Mouse (Mus musculus) layer of hippocampus, postnatal 14 days (tissue): ENCODE measurements around the gene Fam90a1a. TPM values are rescaled to one million over a fixed set of nuclear protein-coding genes. Genes with fewer than 3 reads are reported as not detected.

Experiments
- total RNA-seq, 2 experiments: library from RNA; stranded (reverse); gene quantifications; 2 replicates each; pipeline ENCODE4 v1.2.3; 2021

The Fam90a1a gene
- total RNA-seq, 2 experiments from 2014 or later = not detected

Other genes with a start within 250 kb of the Fam90a1a start
- not detected for gene Defa24, start 224.2 kb upstream of the Fam90a1a start, total RNA-seq
- gene Defb50, start 135.2 kb upstream of the Fam90a1a start, total RNA-seq = not detected
- not detected for gene Defb2, start 118.8 kb upstream of the Fam90a1a start, total RNA-seq
- gene Defb10, start 99.8 kb upstream of the Fam90a1a start, total RNA-seq = not detected
- gene Defb9, start 73.3 kb upstream of the Fam90a1a start, total RNA-seq = not detected
- 1 to 10 TPM in 1 of 2 experiments, not detected in 1; 6.9 TPM for gene Defb11, start 52.3 kb upstream of the Fam90a1a start, total RNA-seq
- gene Defb15, start 26.0 kb upstream of the Fam90a1a start, total RNA-seq = not detected
- gene Defb35, start 20.4 kb upstream of the Fam90a1a start, total RNA-seq = not detected
- gene Defb13, start 12.0 kb upstream of the Fam90a1a start, total RNA-seq = not detected
- not detected for gene Ccdc70, start 11.1 kb downstream of the Fam90a1a start, total RNA-seq
- gene Atp7b, start 101.6 kb downstream of the Fam90a1a start, total RNA-seq = 1 to 10 TPM; 4.7 to 5.0 TPM
- gene Alg11, start 102.0 kb downstream of the Fam90a1a start, total RNA-seq = 10 to 100 TPM; 28.4 to 34.9 TPM
- 1 to 10 TPM in 1 of 2 experiments, under 1 TPM in 1; 0.81 to 1.2 TPM for gene Nek5, start 166.3 kb downstream of the Fam90a1a start, total RNA-seq
- 1 to 10 TPM; 2.5 to 4.0 TPM for gene Nek3, start 207.7 kb downstream of the Fam90a1a start, total RNA-seq
- 1 to 10 TPM; 2.4 to 2.8 TPM for gene Ckap2, start 227.1 kb downstream of the Fam90a1a start, total RNA-seq
- gene Vps36, start 234.1 kb downstream of the Fam90a1a start, total RNA-seq = 10 to 100 TPM; 31.6 to 37.6 TPM